Mouse (Mus musculus): ENCODE data around the gene Ttc39d. TPM values are rescaled to one million over a fixed set of nuclear protein-coding genes. Genes with fewer than 3 reads are reported as not detected.
"Not testable (repeated sequence)": the region's sequence is repeated elsewhere in the genome, so short reads cannot be mapped to it uniquely, and the experiment has no call there.

Gene Ttc39d
- polyA plus RNA-seq, 1 experiment from 2014 or later = 0.17 TPM

- H3K27me3 ChIP-seq = no peaks in the 10 kb centered on the region
- H3K4me3 ChIP-seq = no peak overlapping the region
- H3K4me2 ChIP-seq = no peak overlapping the region
- ATAC-seq (ENCODE audit: low FRiP score) = no peak
- no peak overlapping the region for H3K27ac ChIP-seq
- peaks cover 16% of the 10 kb centered on the region for H3K4me1 ChIP-seq (replicated peaks)
- WGBS = 91% methylated on average over 5 of the region's 5 CpGs
- no peaks in the 10 kb centered on the region for H3K36me3 ChIP-seq
- no peaks in the 10 kb centered on the region for H3K9me3 ChIP-seq
- no peak overlapping the region for H3K9ac ChIP-seq
Measured at GRCm38 (mm10) chr17:80172761-80173160, 34.5 kb upstream of the Ttc39d start.

DNA sequence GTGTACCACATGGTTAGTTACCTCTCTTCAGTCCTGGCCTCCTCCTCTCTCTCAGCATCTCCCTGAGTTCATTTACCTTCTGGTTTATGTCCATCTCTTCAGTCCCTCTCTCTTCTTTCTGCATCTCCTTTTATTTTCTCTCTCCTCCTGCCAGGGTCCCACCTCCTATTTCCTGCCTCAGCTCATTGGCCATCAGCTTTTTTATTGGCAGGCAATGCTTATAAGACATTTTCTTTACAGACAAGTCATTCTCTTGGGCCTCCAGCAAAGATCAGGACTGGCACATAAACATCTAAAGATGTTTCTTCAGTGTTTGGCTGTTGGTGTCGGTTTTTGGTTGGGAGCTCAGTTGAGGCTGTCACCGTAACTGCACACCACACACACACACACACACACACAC is 33.6 kb upstream of the Ttc39d start:
- Histone ChIP-seq H3K36me3 (no peaks in the 10 kb centered on the region), H3K4me1 (replicated peaks) (peaks cover 7% of the 10 kb centered on the region), H3K9ac (no peak overlapping the region), H3K4me3 (no peak overlapping the region), H3K9me3 (no peaks in the 10 kb centered on the region), H3K27ac (no peak overlapping the region), H3K27me3 (no peaks in the 10 kb centered on the region), H3K4me2 (no peak overlapping the region)
- WGBS = 100% methylated on average over 2 of the region's 2 CpGs
- no peak for ATAC-seq (ENCODE audit: low FRiP score)

DNA sequence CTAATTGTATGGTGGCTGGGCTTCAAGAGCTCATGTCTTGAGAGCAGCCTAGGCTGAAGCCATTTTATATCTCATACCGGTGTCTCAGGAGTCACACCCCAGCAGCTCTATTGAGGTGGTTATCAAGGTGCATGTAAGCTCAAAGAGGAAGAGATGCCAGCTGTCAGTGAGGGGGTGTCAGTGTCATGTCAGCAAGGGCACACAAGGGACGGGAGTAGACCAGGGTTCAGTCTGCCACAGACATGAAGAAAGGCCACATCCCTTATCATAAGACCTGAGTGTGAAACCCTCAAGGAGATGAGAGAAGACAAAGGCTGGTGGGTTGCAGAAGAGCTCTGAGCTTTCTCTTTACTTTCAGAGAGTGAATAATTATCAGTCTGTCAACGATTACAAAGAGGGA is 33.1 kb upstream of the Ttc39d start:
- no peaks in the 10 kb centered on the region for H3K9me3 ChIP-seq
- H3K4me3 ChIP-seq = no peak overlapping the region
- H3K36me3 ChIP-seq = no peaks in the 10 kb centered on the region
- no peak for ATAC-seq (ENCODE audit: low FRiP score)
- no peak overlapping the region for H3K27ac ChIP-seq
- peaks cover 2% of the 10 kb centered on the region; the same call in 1 of the 2 replicates for H3K4me1 ChIP-seq (replicated peaks)
- H3K27me3 ChIP-seq = no peaks in the 10 kb centered on the region
- no peak overlapping the region for H3K4me2 ChIP-seq
- 83% methylated on average over 3 of the region's 3 CpGs for WGBS
- H3K9ac ChIP-seq = no peak overlapping the region

DNA sequence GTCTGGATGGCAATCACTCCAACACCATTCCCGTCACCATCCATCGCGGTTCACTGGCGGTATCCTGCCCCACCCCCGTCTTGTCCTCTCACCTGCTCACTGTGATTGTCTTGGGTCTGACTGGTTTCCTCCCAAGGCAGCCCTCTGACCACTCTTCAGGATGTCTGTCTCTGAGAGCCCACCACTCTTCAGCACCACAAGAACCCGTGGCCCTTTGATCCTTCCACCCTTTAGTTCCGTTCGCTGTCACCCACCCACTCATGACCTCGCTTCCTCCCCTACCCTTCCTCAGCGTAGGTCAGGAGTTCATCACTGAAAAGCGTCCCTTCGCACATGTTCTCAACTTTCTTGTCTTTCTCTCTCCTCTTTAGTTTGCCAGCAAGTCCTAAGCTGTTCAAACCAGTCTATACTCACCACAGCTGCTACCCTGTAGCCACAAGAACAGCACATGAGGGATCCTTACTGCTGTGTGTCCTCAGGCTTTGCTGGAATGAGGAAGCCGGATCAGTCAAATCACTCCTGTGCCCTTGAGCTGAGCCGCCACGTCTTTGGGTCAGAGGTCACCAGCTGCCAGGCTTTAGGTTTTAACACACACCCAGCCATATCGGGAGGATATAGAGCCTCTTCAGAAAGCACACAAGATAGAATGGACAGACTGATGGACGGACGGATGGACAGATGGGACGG is 32.4 kb upstream of the Ttc39d start:
- Histone ChIP-seq H3K4me3 (no peak overlapping the region), H3K9me3 (no peaks in the 10 kb centered on the region), H3K27ac (no peak overlapping the region), H3K4me2 (no peak overlapping the region), H3K27me3 (no peaks in the 10 kb centered on the region), H3K4me1 (replicated peaks) (no peaks in the 10 kb centered on the region), H3K36me3 (no peaks in the 10 kb centered on the region), H3K9ac (no peak overlapping the region)
- ATAC-seq (ENCODE audit: low FRiP score) = no peak
- WGBS = 74% methylated on average over 19 of the region's 19 CpGs

GRCm38 (mm10) chr17:80175386-80175739 is 31.9 kb upstream of the Ttc39d start:
- ATAC-seq (ENCODE audit: low FRiP score) = no peak
- H3K27ac ChIP-seq = no peak overlapping the region
- H3K27me3 ChIP-seq = no peaks in the 10 kb centered on the region
- no peaks in the 10 kb centered on the region for H3K4me1 ChIP-seq (replicated peaks)
- no peak overlapping the region for H3K4me2 ChIP-seq
- no peaks in the 10 kb centered on the region for H3K36me3 ChIP-seq
- H3K4me3 ChIP-seq = no peak overlapping the region
- WGBS = 81% methylated on average over 4 of the region's 4 CpGs
- no peaks in the 10 kb centered on the region for H3K9me3 ChIP-seq
- no peak overlapping the region for H3K9ac ChIP-seq

DNA sequence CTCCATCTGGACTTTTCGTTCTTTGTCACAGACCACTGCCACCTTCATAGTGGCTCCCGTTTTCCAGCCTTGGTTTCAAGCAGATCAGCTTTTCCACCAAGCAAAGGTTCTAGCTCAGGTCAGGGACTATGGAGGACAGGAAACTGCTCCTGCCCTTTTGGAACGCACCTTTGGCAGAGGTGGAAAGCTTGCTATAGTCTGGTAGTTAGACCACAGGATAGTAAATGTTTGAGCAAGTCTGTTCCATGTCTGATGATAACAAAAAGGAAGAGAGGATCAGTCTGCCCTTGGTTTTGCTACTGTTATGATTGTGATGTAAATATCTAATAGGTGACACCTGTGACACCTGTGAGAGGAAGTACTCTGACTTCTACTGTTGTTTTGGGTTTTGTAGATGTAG is 31.3 kb upstream of the Ttc39d start:
- WGBS = 89% methylated on average over 3 of the region's 3 CpGs
- no peaks in the 10 kb centered on the region for H3K9me3 ChIP-seq
- H3K4me1 ChIP-seq (replicated peaks) = no peaks in the 10 kb centered on the region
- ATAC-seq (ENCODE audit: low FRiP score) = no peak
- no peak overlapping the region for H3K4me2 ChIP-seq
- no peaks in the 10 kb centered on the region for H3K27me3 ChIP-seq
- H3K36me3 ChIP-seq = no peaks in the 10 kb centered on the region
- no peak overlapping the region for H3K4me3 ChIP-seq
- no peak overlapping the region for H3K9ac ChIP-seq
- H3K27ac ChIP-seq = no peak overlapping the region

DNA sequence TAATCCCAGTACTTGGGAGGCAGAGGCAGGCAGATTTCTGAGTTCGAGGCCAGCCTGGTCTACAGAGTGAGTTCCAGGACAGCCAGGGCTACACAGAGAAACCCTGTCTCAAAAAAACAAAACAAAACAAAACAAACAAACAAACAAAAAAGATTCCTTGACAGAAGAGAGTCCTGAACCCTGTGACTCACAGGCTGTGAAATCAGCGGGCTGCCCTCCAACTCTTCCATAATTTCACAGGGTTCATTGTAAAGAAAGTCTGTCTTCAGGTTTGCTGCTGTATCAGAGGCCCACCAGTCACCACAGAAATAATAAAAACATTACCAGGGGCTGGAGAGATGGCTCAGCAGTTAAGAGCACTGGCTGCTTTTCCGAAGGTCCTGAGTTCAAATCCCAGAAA is 28.4 kb upstream of the Ttc39d start:
- not testable (repeated sequence) for H3K27ac ChIP-seq; H3K36me3 ChIP-seq; H3K4me1 ChIP-seq (replicated peaks); ATAC-seq (ENCODE audit: low FRiP score); H3K4me2 ChIP-seq; H3K9me3 ChIP-seq; H3K9ac ChIP-seq; H3K4me3 ChIP-seq; H3K27me3 ChIP-seq
- 94% methylated on average over 3 of the region's 3 CpGs for WGBS

DNA sequence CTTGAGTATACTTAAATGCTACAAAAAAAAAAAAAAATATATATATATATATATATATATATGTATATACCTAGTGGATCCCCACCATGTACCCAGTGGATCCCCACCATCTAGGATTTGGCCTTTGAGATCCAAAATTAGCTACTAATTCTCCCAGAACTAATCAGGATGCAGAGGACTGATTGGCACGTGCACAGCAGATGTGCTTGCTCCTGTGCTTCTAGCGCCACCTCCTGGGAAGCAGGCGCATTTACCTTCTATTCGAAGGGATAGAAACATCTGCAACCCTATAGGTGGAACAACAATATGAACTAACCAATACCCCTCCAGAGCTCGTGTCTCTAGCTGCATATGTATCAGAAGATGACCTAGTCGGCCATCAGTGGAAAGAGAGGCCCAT is 27.3 kb upstream of the Ttc39d start:
- H3K27me3 ChIP-seq = no peaks in the 10 kb centered on the region
- 0% methylated on average over 6 of the region's 6 CpGs for WGBS

DNA sequence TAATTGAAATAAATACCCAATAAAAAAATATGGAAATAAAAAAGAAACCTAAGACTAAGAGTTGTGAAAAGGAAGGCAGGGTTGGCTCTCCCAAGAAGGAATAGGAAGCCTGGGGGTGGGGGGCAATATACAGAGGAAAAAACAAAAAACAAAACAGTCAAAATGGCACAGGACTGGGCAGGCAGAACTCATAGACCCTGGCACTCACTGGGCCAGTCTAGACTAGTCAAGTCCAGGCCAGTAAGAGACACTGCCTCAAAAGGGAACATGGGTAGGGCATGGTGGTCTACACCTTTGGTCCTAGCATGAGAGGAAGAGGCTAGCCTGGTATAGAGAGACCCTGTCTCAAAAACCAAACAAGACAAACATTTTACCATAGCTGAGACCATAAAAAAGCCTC is 26.8 kb upstream of the Ttc39d start:
- Histone ChIP-seq H3K4me3 (no peak overlapping the region), H3K36me3 (no peaks in the 10 kb centered on the region), H3K4me1 (replicated peaks) (no peaks in the 10 kb centered on the region), H3K9me3 (no peaks in the 10 kb centered on the region), H3K27ac (no peak overlapping the region), H3K27me3 (no peaks in the 10 kb centered on the region), H3K9ac (no peak overlapping the region), H3K4me2 (no peak overlapping the region)
- peak; percentile 75 for ATAC-seq (ENCODE audit: low FRiP score)

More for the DNA sequence above, 27.3 kb upstream of the Ttc39d start:
- Histone ChIP-seq H3K4me1 (replicated peaks) (no peaks in the 10 kb centered on the region), H3K27ac (no peak overlapping the region), H3K9ac (no peak overlapping the region), H3K4me3 (no peak overlapping the region), H3K9me3 (no peaks in the 10 kb centered on the region), H3K36me3 (no peaks in the 10 kb centered on the region), H3K4me2 (no peak overlapping the region)
- peak; percentile 87 for ATAC-seq (ENCODE audit: low FRiP score)

DNA sequence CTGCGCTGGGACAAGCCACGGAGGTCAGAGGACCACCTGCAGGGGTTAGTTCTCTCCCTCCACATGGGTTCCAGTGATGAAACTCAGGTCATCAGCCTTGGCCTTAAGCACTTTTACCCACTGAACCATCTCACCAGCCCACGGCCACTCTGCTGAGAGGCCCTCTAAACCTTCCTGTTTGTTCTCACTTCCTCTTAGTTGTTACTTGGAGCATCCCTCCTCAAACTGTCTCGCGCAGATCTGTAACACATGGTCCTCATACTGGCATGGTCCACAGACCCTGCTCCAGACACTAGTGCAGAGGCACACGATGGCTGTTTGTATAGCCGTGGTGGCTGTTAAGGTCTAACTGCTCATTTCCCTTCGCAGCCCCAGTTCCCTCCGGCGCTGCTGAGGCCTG is 23.6 kb upstream of the Ttc39d start:
- Histone ChIP-seq H3K36me3 (no peaks in the 10 kb centered on the region), H3K27me3 (no peaks in the 10 kb centered on the region), H3K9me3 (no peaks in the 10 kb centered on the region; the same call in 1 of the 2 replicates), H3K9ac (no peak overlapping the region), H3K4me3 (no peak overlapping the region), H3K4me1 (replicated peaks) (no peaks in the 10 kb centered on the region), H3K4me2 (no peak overlapping the region), H3K27ac (no peak overlapping the region)
- WGBS = 85% methylated on average over 10 of the region's 10 CpGs
- no peak for ATAC-seq (ENCODE audit: low FRiP score)

DNA sequence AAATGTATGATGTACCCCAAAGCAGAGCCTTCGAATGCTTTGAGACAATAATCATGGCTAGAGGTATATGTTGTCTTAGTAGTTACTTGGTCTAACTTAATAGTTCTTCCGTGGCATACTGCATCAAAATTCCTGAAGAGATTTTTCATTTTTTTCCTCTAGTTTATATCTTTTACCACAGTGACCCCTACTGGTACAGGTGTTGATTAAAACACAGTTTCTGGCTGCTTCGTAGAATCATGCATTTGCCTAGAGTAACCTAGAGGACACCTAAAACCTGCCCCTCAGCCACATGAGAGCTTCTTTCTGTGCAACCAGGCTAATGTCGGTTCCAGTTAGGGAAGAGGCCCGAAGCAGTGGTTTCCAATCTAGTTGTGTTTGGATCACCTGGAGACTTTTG is 14.2 kb upstream of the Ttc39d start:
- H3K27ac ChIP-seq = no peak overlapping the region
- peaks cover 27% of the 10 kb centered on the region for H3K36me3 ChIP-seq
- WGBS = 72% methylated on average over 5 of the region's 5 CpGs
- H3K4me3 ChIP-seq = no peak overlapping the region
- H3K4me2 ChIP-seq = no peak overlapping the region
- no peaks in the 10 kb centered on the region for H3K9me3 ChIP-seq
- ATAC-seq (ENCODE audit: low FRiP score) = no peak
- H3K27me3 ChIP-seq = no peaks in the 10 kb centered on the region
- H3K9ac ChIP-seq = no peak overlapping the region
- H3K4me1 ChIP-seq (replicated peaks) = no peaks in the 10 kb centered on the region

GRCm38 (mm10) chr17:80199160-80199778 is 8.0 kb upstream of the Ttc39d start:
- no peaks in the 10 kb centered on the region for H3K9me3 ChIP-seq
- 89% methylated on average over 3 of the region's 3 CpGs for WGBS
- no peak overlapping the region for H3K27ac ChIP-seq
- no peak overlapping the region for H3K4me2 ChIP-seq
- peak; percentile 63; the same call in 1 of the 2 replicates for ATAC-seq (ENCODE audit: low FRiP score)
- H3K4me1 ChIP-seq (replicated peaks) = peaks cover 6% of the 10 kb centered on the region
- peaks cover 70% of the 10 kb centered on the region for H3K36me3 ChIP-seq
- H3K4me3 ChIP-seq = no peak overlapping the region
- H3K9ac ChIP-seq = no peak overlapping the region
- no peaks in the 10 kb centered on the region for H3K27me3 ChIP-seq

DNA sequence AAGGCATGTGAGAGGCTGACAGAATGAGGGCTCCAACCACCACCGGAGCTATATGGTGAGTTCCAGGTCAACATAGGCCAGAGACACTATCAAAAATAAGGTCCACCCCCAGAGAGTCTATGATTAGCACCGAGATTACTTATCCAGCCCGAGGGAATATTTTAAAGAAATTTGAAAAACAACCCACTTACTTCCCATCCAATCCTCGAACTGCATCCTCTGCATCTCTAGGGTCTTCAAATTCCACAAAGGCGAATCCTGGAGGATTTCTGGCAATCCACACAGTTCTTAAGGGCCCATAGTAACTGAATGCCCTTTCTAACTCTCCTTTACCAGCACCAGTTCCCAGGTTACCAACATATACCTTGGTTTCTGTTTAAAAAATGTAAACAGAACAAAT is 1.6 kb upstream of the Ttc39d start:
- H3K36me3 ChIP-seq = peaks cover 35% of the 10 kb centered on the region
- H3K27ac ChIP-seq = peak overlapping the region; percentile 100; the same call in 1 of the 2 replicates
- peak overlapping the region; percentile 98 for H3K9ac ChIP-seq
- peak overlapping the region; percentile 81 for H3K4me2 ChIP-seq
- WGBS = 35% methylated on average over 5 of the region's 5 CpGs
- no peaks in the 10 kb centered on the region for H3K27me3 ChIP-seq
- H3K4me1 ChIP-seq (replicated peaks) = peaks cover 19% of the 10 kb centered on the region
- H3K4me3 ChIP-seq = peak overlapping the region; percentile 87
- H3K9me3 ChIP-seq = no peaks in the 10 kb centered on the region
- ATAC-seq (ENCODE audit: low FRiP score) = no peak
